Mouse (Mus musculus): ENCODE results near the gene Spata4.
"Not testable (repeated sequence)": the region's sequence is repeated elsewhere in the genome, so short reads cannot be mapped to it uniquely, and the experiment has no call there.

Spata4 gene

GRCm38 (mm10) chr8:54600671-54601251, at the start of gene Spata4:
TSS of gene Spata4 (plus strand) at chr8:54600781.
- DNase-seq (ENCODE audit: low read depth): no peak

GRCm38 (mm10) chr8:54554921-54555320, 45.7 kb upstream of the Spata4 start:
- DNase-seq (ENCODE audit: low read depth): no peak

GRCm38 (mm10) chr8:54562137-54562536, 38.4 kb upstream of the Spata4 start:
- no peak for DNase-seq (ENCODE audit: low read depth)

- DNase-seq (ENCODE audit: low read depth): no peak
Observed at GRCm38 (mm10) chr8:54565181-54565580, 35.4 kb upstream of the Spata4 start.

GRCm38 (mm10) chr8:54565603-54566260, 34.8 kb upstream of the Spata4 start:
- no peak for DNase-seq (ENCODE audit: low read depth)

GRCm38 (mm10) chr8:54567168-54567567, 33.4 kb upstream of the Spata4 start:
- DNase-seq (ENCODE audit: low read depth): no peak

GRCm38 (mm10) chr8:54570618-54571609, 29.7 kb upstream of the Spata4 start:
- DNase-seq (ENCODE audit: low read depth): no peak

GRCm38 (mm10) chr8:54581436-54581835, 19.1 kb upstream of the Spata4 start:
- no peak for DNase-seq (ENCODE audit: low read depth)

- no peak for DNase-seq (ENCODE audit: low read depth)
Observed at GRCm38 (mm10) chr8:54582886-54583285, 17.7 kb upstream of the Spata4 start.

GRCm38 (mm10) chr8:54594634-54595033, 5.9 kb upstream of the Spata4 start:
- no peak for DNase-seq (ENCODE audit: low read depth)

GRCm38 (mm10) chr8:54596051-54596450, 4.5 kb upstream of the Spata4 start:
- no peak for DNase-seq (ENCODE audit: low read depth)

GRCm38 (mm10) chr8:54596940-54597339, 3.6 kb upstream of the Spata4 start:
- no peak for DNase-seq (ENCODE audit: low read depth)

- DNase-seq (ENCODE audit: low read depth): no peak
Observed at GRCm38 (mm10) chr8:54597386-54597785, 3.2 kb upstream of the Spata4 start.

- no peak for DNase-seq (ENCODE audit: low read depth)
Observed at GRCm38 (mm10) chr8:54603440-54603839, 2.9 kb downstream of the Spata4 start.

GRCm38 (mm10) chr8:54609336-54609735, 8.8 kb downstream of the Spata4 start:
- DNase-seq (ENCODE audit: low read depth): no peak

GRCm38 (mm10) chr8:54610238-54610637, 9.7 kb downstream of the Spata4 start:
- no peak for DNase-seq (ENCODE audit: low read depth)

- not testable (repeated sequence) for DNase-seq (ENCODE audit: low read depth)
Observed at GRCm38 (mm10) chr8:54616710-54617109, 16.1 kb downstream of the Spata4 start.

GRCm38 (mm10) chr8:54638634-54639033, 38.1 kb downstream of the Spata4 start:
- no peak for DNase-seq (ENCODE audit: low read depth)
